Mouse (Mus musculus): Measurements from ENCODE around the gene Hoxb1. TPM values are rescaled to one million over a fixed set of nuclear protein-coding genes. Genes with fewer than 3 reads are reported as not detected.

The Hoxb1 gene
- polyA plus RNA-seq, 1 experiment from 2014 or later = 0.32 TPM

DNA sequence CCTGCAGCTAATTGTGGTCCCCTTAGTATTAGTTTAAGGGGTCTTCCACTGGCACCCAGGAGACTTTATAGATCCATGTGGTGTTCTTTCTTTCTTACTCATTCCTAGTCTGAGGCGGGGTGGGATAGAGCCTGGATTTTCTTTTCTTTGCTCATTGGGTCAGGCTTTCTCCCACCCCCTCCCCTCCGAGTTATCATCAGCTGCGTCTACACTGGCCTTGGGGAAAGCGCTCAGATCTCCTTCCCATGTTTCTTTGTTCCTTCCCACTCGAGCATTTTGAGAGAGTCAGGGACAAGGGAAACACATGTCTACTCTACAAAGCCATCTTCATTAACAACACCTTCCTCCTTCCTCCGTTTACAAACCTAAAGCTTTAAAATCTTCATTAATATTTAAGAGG, 28.5 kb upstream of the Hoxb1 start:
- Histone ChIP-seq H3K9me3 (ENCODE audit: control insufficient read depth, low read depth, low read length) (no peaks in the 10 kb centered on the region), H3K9ac (replicated peaks; ENCODE audit: low read depth, low read length) (peak overlapping the region; percentile 25; the same call in 1 of the 2 replicates), H3K4me3 (ENCODE audit: low read depth, low read length) (0 out of 2 replicates have a peak overlapping the region, but pooled peaks have one; percentile 4), H3K4me2 (replicated peaks; ENCODE audit: low read depth, low read length) (peak overlapping the region; percentile 66), H3K27me3 (ENCODE audit: control insufficient read depth, insufficient read depth, low read length) (no peaks in the 10 kb centered on the region), H3K36me3 (ENCODE audit: control insufficient read depth, insufficient read depth, low read length) (no peaks in the 10 kb centered on the region; the same call in 1 of the 2 replicates), H3K4me1 (ENCODE audit: control insufficient read depth, insufficient read depth, low read length) (peaks cover 66% of the 10 kb centered on the region), H3K27ac (ENCODE audit: low read length) (peak overlapping the region; percentile 100)
- no peak for ATAC-seq (ENCODE audit: insufficient number of reproducible peaks, insufficient read depth, low FRiP score, low read depth)
- WGBS = 23% methylated on average over 6 of the region's 6 CpGs

- Histone ChIP-seq H3K36me3 (ENCODE audit: control insufficient read depth, insufficient read depth, low read length) (no peaks in the 10 kb centered on the region; the same call in 1 of the 2 replicates), H3K4me2 (replicated peaks; ENCODE audit: low read depth, low read length) (peak overlapping the region; percentile 78), H3K27me3 (ENCODE audit: control insufficient read depth, insufficient read depth, low read length) (no peaks in the 10 kb centered on the region), H3K9ac (replicated peaks; ENCODE audit: low read depth, low read length) (peak overlapping the region; percentile 28; the same call in 1 of the 2 replicates), H3K9me3 (ENCODE audit: control insufficient read depth, low read depth, low read length) (no peaks in the 10 kb centered on the region), H3K4me1 (ENCODE audit: control insufficient read depth, insufficient read depth, low read length) (peaks cover 61% of the 10 kb centered on the region), H3K27ac (ENCODE audit: low read length) (peak overlapping the region; percentile 100), H3K4me3 (ENCODE audit: low read depth, low read length) (peak overlapping the region; percentile 35)
- 33% methylated on average over 7 of the region's 7 CpGs for WGBS
- ATAC-seq (ENCODE audit: insufficient number of reproducible peaks, insufficient read depth, low FRiP score, low read depth) = no peak
These were observed 26.3 kb upstream of the Hoxb1 start for GRCm38 (mm10) chr11:96338957-96339855.

- H3K4me1 ChIP-seq (ENCODE audit: control insufficient read depth, insufficient read depth, low read length) = peaks cover 54% of the 10 kb centered on the region
- 0 out of 2 replicates have a peak, but pooled peaks cover 3% of the 10 kb centered on the region for H3K27me3 ChIP-seq (ENCODE audit: control insufficient read depth, insufficient read depth, low read length)
- peaks cover 3% of the 10 kb centered on the region for H3K36me3 ChIP-seq (ENCODE audit: control insufficient read depth, insufficient read depth, low read length)
- H3K4me3 ChIP-seq (ENCODE audit: low read depth, low read length) = peak overlapping the region; percentile 35
- H3K9me3 ChIP-seq (ENCODE audit: control insufficient read depth, low read depth, low read length) = no peaks in the 10 kb centered on the region
- 2% methylated on average over 36 of the region's 36 CpGs for WGBS
- peak; percentile 71 for ATAC-seq (ENCODE audit: insufficient number of reproducible peaks, insufficient read depth, low FRiP score, low read depth)
- peak overlapping the region; percentile 100 for H3K27ac ChIP-seq (ENCODE audit: low read length)
- peak overlapping the region; percentile 78 for H3K4me2 ChIP-seq (replicated peaks; ENCODE audit: low read depth, low read length)
- H3K9ac ChIP-seq (replicated peaks; ENCODE audit: low read depth, low read length) = peak overlapping the region; percentile 51
These were observed 24.7 kb upstream of the Hoxb1 start for GRCm38 (mm10) chr11:96340698-96341365.

- H3K9me3 ChIP-seq (ENCODE audit: control insufficient read depth, low read depth, low read length) = no peaks in the 10 kb centered on the region
- ATAC-seq (ENCODE audit: insufficient number of reproducible peaks, insufficient read depth, low FRiP score, low read depth) = no peak
- H3K36me3 ChIP-seq (ENCODE audit: control insufficient read depth, insufficient read depth, low read length) = peaks cover 8% of the 10 kb centered on the region
- H3K4me2 ChIP-seq (replicated peaks; ENCODE audit: low read depth, low read length) = peak overlapping the region; percentile 78
- H3K27ac ChIP-seq (ENCODE audit: low read length) = peak overlapping the region; percentile 100
- 2% methylated on average over 40 of the region's 40 CpGs for WGBS
- H3K4me1 ChIP-seq (ENCODE audit: control insufficient read depth, insufficient read depth, low read length) = peaks cover 53% of the 10 kb centered on the region
- H3K9ac ChIP-seq (replicated peaks; ENCODE audit: low read depth, low read length) = peak overlapping the region; percentile 51
- peak overlapping the region; percentile 35 for H3K4me3 ChIP-seq (ENCODE audit: low read depth, low read length)
- H3K27me3 ChIP-seq (ENCODE audit: control insufficient read depth, insufficient read depth, low read length) = 0 out of 2 replicates have a peak, but pooled peaks cover 3% of the 10 kb centered on the region
These were observed 23.6 kb upstream of the Hoxb1 start for GRCm38 (mm10) chr11:96341701-96342575.

- Histone ChIP-seq H3K4me3 (ENCODE audit: low read depth, low read length) (peak overlapping the region; percentile 35), H3K4me1 (ENCODE audit: control insufficient read depth, insufficient read depth, low read length) (peaks cover 46% of the 10 kb centered on the region), H3K9ac (replicated peaks; ENCODE audit: low read depth, low read length) (peak overlapping the region; percentile 51), H3K27ac (ENCODE audit: low read length) (peak overlapping the region; percentile 100), H3K36me3 (ENCODE audit: control insufficient read depth, insufficient read depth, low read length) (peaks cover 8% of the 10 kb centered on the region), H3K4me2 (replicated peaks; ENCODE audit: low read depth, low read length) (peak overlapping the region; percentile 78), H3K9me3 (ENCODE audit: control insufficient read depth, low read depth, low read length) (no peaks in the 10 kb centered on the region), H3K27me3 (ENCODE audit: control insufficient read depth, insufficient read depth, low read length) (0 out of 2 replicates have a peak, but pooled peaks cover 3% of the 10 kb centered on the region)
- WGBS = 11% methylated on average over 4 of the region's 4 CpGs
- no peak for ATAC-seq (ENCODE audit: insufficient number of reproducible peaks, insufficient read depth, low FRiP score, low read depth)
These were observed 23.0 kb upstream of the Hoxb1 start for GRCm38 (mm10) chr11:96342576-96342930.

- peak overlapping the region; percentile 51 for H3K9ac ChIP-seq (replicated peaks; ENCODE audit: low read depth, low read length)
- H3K9me3 ChIP-seq (ENCODE audit: control insufficient read depth, low read depth, low read length) = no peaks in the 10 kb centered on the region
- H3K4me2 ChIP-seq (replicated peaks; ENCODE audit: low read depth, low read length) = peak overlapping the region; percentile 78
- ATAC-seq (ENCODE audit: insufficient number of reproducible peaks, insufficient read depth, low FRiP score, low read depth) = no peak
- peak overlapping the region; percentile 100 for H3K27ac ChIP-seq (ENCODE audit: low read length)
- peak overlapping the region; percentile 35; the same call in 1 of the 2 replicates for H3K4me3 ChIP-seq (ENCODE audit: low read depth, low read length)
- H3K27me3 ChIP-seq (ENCODE audit: control insufficient read depth, insufficient read depth, low read length) = 0 out of 2 replicates have a peak, but pooled peaks cover 3% of the 10 kb centered on the region
- peaks cover 45% of the 10 kb centered on the region for H3K4me1 ChIP-seq (ENCODE audit: control insufficient read depth, insufficient read depth, low read length)
- WGBS = 30% methylated on average over 2 of the region's 2 CpGs
- H3K36me3 ChIP-seq (ENCODE audit: control insufficient read depth, insufficient read depth, low read length) = peaks cover 8% of the 10 kb centered on the region; the same call in 1 of the 2 replicates
These were observed 22.3 kb upstream of the Hoxb1 start for GRCm38 (mm10) chr11:96343206-96343745.

- H3K4me1 ChIP-seq (ENCODE audit: control insufficient read depth, insufficient read depth, low read length) = peaks cover 46% of the 10 kb centered on the region
- 16% methylated on average over 40 of the region's 40 CpGs for WGBS
- H3K27ac ChIP-seq (ENCODE audit: low read length) = peak overlapping the region; percentile 100
- peak overlapping the region; percentile 51 for H3K9ac ChIP-seq (replicated peaks; ENCODE audit: low read depth, low read length)
- H3K4me2 ChIP-seq (replicated peaks; ENCODE audit: low read depth, low read length) = peak overlapping the region; percentile 78
- peaks cover 8% of the 10 kb centered on the region; the same call in 1 of the 2 replicates for H3K36me3 ChIP-seq (ENCODE audit: control insufficient read depth, insufficient read depth, low read length)
- 0 out of 2 replicates have a peak, but pooled peaks cover 3% of the 10 kb centered on the region for H3K27me3 ChIP-seq (ENCODE audit: control insufficient read depth, insufficient read depth, low read length)
- H3K4me3 ChIP-seq (ENCODE audit: low read depth, low read length) = peak overlapping the region; percentile 20; the same call in 1 of the 2 replicates
- no peaks in the 10 kb centered on the region for H3K9me3 ChIP-seq (ENCODE audit: control insufficient read depth, low read depth, low read length)
- no peak for ATAC-seq (ENCODE audit: insufficient number of reproducible peaks, insufficient read depth, low FRiP score, low read depth)
These were observed 21.3 kb upstream of the Hoxb1 start for GRCm38 (mm10) chr11:96344061-96344877.

Measured in stomach, embryonic 14.5 days (tissue).